Mouse (Mus musculus): Measurements from ENCODE around the gene Med13l. TPM values are rescaled to one million over a fixed set of nuclear protein-coding genes. Genes with fewer than 3 reads are reported as not detected.

The Med13l gene
- polyA plus RNA-seq, 1 experiment, result 21.4 TPM

GRCm38 (mm10) chr5:118520457-118520856, 40.0 kb upstream of the Med13l start:
- 76% methylated on average over 3 of the region's 3 CpGs for WGBS
- H3K4me1 ChIP-seq (ENCODE audit: control insufficient read depth, insufficient read depth, low read length), result no peaks in the 10 kb centered on the region
- TF ChIP-seq CTCF (IDR thresholded peaks at IDR 0.05; ENCODE audit: insufficient read depth, low read length), result no peak
- TF ChIP-seq POLR2A (IDR thresholded peaks at IDR 0.05; ENCODE audit: borderline replicate concordance, extremely low read depth, low read depth, low read length), result no peak
- no peak for DNase-seq
- H3K4me3 ChIP-seq (replicated peaks; ENCODE audit: extremely low read depth, low read depth, low read length), result no peak overlapping the region

GRCm38 (mm10) chr5:118524400-118524799, 36.1 kb upstream of the Med13l start:
- Histone ChIP-seq H3K4me3 (replicated peaks; ENCODE audit: extremely low read depth, low read depth, low read length) (no peak overlapping the region), H3K4me1 (ENCODE audit: control insufficient read depth, insufficient read depth, low read length) (no peaks in the 10 kb centered on the region)
- 78% methylated on average over 7 of the region's 7 CpGs for WGBS
- DNase-seq, result no peak
- no peak for TF ChIP-seq CTCF (IDR thresholded peaks at IDR 0.05; ENCODE audit: insufficient read depth, low read length)

- Histone ChIP-seq H3K4me1 (ENCODE audit: control insufficient read depth, insufficient read depth, low read length) (no peaks in the 10 kb centered on the region), H3K4me3 (replicated peaks; ENCODE audit: extremely low read depth, low read depth, low read length) (no peak overlapping the region)
- WGBS, result 82% methylated on average over 6 of the region's 6 CpGs
- DNase-seq, result no peak
- no peak for TF ChIP-seq CTCF (IDR thresholded peaks at IDR 0.05; ENCODE audit: insufficient read depth, low read length)
- TF ChIP-seq POLR2A (IDR thresholded peaks at IDR 0.05; ENCODE audit: borderline replicate concordance, extremely low read depth, low read depth, low read length), result no peak
These were observed 34.8 kb upstream of the Med13l start for GRCm38 (mm10) chr5:118525634-118526033.

- TF ChIP-seq POLR2A (IDR thresholded peaks at IDR 0.05; ENCODE audit: borderline replicate concordance, extremely low read depth, low read depth, low read length), result no peak
- no peak for TF ChIP-seq CTCF (IDR thresholded peaks at IDR 0.05; ENCODE audit: insufficient read depth, low read length)
These were observed 34.0 kb upstream of the Med13l start for GRCm38 (mm10) chr5:118526504-118526903.

GRCm38 (mm10) chr5:118529241-118529640, 31.2 kb upstream of the Med13l start:
- TF ChIP-seq POLR2A (IDR thresholded peaks at IDR 0.05; ENCODE audit: borderline replicate concordance, extremely low read depth, low read depth, low read length), result no peak
- TF ChIP-seq CTCF (IDR thresholded peaks at IDR 0.05; ENCODE audit: insufficient read depth, low read length), result no peak
- no peak for DNase-seq
- 46% methylated on average over 7 of the region's 7 CpGs for WGBS
- Histone ChIP-seq H3K4me1 (ENCODE audit: control insufficient read depth, insufficient read depth, low read length) (no peaks in the 10 kb centered on the region), H3K4me3 (replicated peaks; ENCODE audit: extremely low read depth, low read depth, low read length) (no peak overlapping the region)

More at GRCm38 (mm10) chr5:118526504-118526903, 34.0 kb upstream of the Med13l start:
- Histone ChIP-seq H3K4me1 (ENCODE audit: control insufficient read depth, insufficient read depth, low read length) (no peaks in the 10 kb centered on the region), H3K4me3 (replicated peaks; ENCODE audit: extremely low read depth, low read depth, low read length) (no peak overlapping the region)
- no peak for DNase-seq
- 83% methylated on average over 13 of the region's 13 CpGs for WGBS

- Histone ChIP-seq H3K4me1 (ENCODE audit: control insufficient read depth, insufficient read depth, low read length) (no peaks in the 10 kb centered on the region), H3K4me3 (replicated peaks; ENCODE audit: extremely low read depth, low read depth, low read length) (no peak overlapping the region)
- DNase-seq, result no peak
- WGBS, result 31% methylated on average over 13 of the region's 13 CpGs
- TF ChIP-seq POLR2A (IDR thresholded peaks at IDR 0.05; ENCODE audit: borderline replicate concordance, extremely low read depth, low read depth, low read length) (no peak), CTCF (IDR thresholded peaks at IDR 0.05; ENCODE audit: insufficient read depth, low read length) (no peak)
These were observed 28.4 kb upstream of the Med13l start for GRCm38 (mm10) chr5:118532125-118532524.

- H3K4me3 ChIP-seq (replicated peaks; ENCODE audit: extremely low read depth, low read depth, low read length), result no peak overlapping the region
- 56% methylated on average over 15 of the region's 15 CpGs for WGBS
- no peak for DNase-seq
- H3K4me1 ChIP-seq (ENCODE audit: control insufficient read depth, insufficient read depth, low read length), result no peaks in the 10 kb centered on the region
- no peak for TF ChIP-seq CTCF (IDR thresholded peaks at IDR 0.05; ENCODE audit: insufficient read depth, low read length)
- no peak for TF ChIP-seq POLR2A (IDR thresholded peaks at IDR 0.05; ENCODE audit: borderline replicate concordance, extremely low read depth, low read depth, low read length)
These were observed 27.8 kb upstream of the Med13l start for GRCm38 (mm10) chr5:118532659-118533058.

GRCm38 (mm10) chr5:118534407-118534921, 26.0 kb upstream of the Med13l start:
- no peak for DNase-seq
- H3K4me1 ChIP-seq (ENCODE audit: control insufficient read depth, insufficient read depth, low read length), result no peaks in the 10 kb centered on the region
- TF ChIP-seq POLR2A (IDR thresholded peaks at IDR 0.05; ENCODE audit: borderline replicate concordance, extremely low read depth, low read depth, low read length) (no peak), CTCF (IDR thresholded peaks at IDR 0.05; ENCODE audit: insufficient read depth, low read length) (no peak)
- WGBS, result 60% methylated on average over 9 of the region's 9 CpGs
- no peak overlapping the region for H3K4me3 ChIP-seq (replicated peaks; ENCODE audit: extremely low read depth, low read depth, low read length)

GRCm38 (mm10) chr5:118535130-118535529, 25.3 kb upstream of the Med13l start:
- no peak overlapping the region for H3K4me3 ChIP-seq (replicated peaks; ENCODE audit: extremely low read depth, low read depth, low read length)
- 40% methylated on average over 8 of the region's 8 CpGs for WGBS
- no peaks in the 10 kb centered on the region for H3K4me1 ChIP-seq (ENCODE audit: control insufficient read depth, insufficient read depth, low read length)
- TF ChIP-seq CTCF (IDR thresholded peaks at IDR 0.05; ENCODE audit: insufficient read depth, low read length), result no peak
- no peak for TF ChIP-seq POLR2A (IDR thresholded peaks at IDR 0.05; ENCODE audit: borderline replicate concordance, extremely low read depth, low read depth, low read length)
- DNase-seq, result no peak

- no peak for TF ChIP-seq POLR2A (IDR thresholded peaks at IDR 0.05; ENCODE audit: borderline replicate concordance, extremely low read depth, low read depth, low read length)
- no peak for TF ChIP-seq CTCF (IDR thresholded peaks at IDR 0.05; ENCODE audit: insufficient read depth, low read length)
- 59% methylated on average over 5 of the region's 5 CpGs for WGBS
- H3K4me1 ChIP-seq (ENCODE audit: control insufficient read depth, insufficient read depth, low read length), result no peaks in the 10 kb centered on the region
- DNase-seq, result no peak
- no peak overlapping the region for H3K4me3 ChIP-seq (replicated peaks; ENCODE audit: extremely low read depth, low read depth, low read length)
These were observed 22.0 kb upstream of the Med13l start for GRCm38 (mm10) chr5:118538487-118538886.
